Mouse (Mus musculus): ENCODE results near the gene Sh3rf1. TPM values are rescaled to one million over a fixed set of nuclear protein-coding genes. Genes with fewer than 3 reads are reported as not detected.
"Not testable (repeated sequence)": the region's sequence is repeated elsewhere in the genome, so short reads cannot be mapped to it uniquely, and the experiment has no call there.

The Sh3rf1 gene
- polyA plus RNA-seq, 1 experiment from 2014 or later = 28.8 TPM

DNA sequence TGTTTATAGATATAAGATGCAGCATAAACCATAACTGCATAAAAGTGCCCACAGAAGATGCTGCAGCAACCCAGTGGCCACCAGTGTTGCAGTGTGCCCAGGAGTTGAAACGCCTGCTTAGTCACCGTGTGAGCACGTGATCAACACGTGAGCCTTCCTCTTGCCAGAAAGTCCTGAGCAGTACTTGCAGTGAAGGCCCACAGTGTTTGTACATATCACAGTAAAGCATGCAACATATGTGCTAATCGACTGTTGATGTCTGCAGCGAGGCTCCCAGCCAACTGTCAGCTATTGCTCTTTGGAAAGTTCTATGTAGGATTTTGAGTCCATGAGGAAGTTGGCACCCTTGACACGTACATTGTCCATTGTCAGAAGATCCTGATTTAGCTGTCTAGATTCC, 174.1 kb downstream of the Sh3rf1 start:
- WGBS = 94% methylated on average over 7 of the region's 7 CpGs
- Histone ChIP-seq H3K36me3 (ENCODE audit: control insufficient read depth, insufficient read depth, low read length) (no peaks in the 10 kb centered on the region), H3K9ac (ENCODE audit: low read length) (no peak overlapping the region), H3K27me3 (ENCODE audit: control insufficient read depth, insufficient read depth, low read length) (no peaks in the 10 kb centered on the region), H3K27ac (ENCODE audit: low read depth, low read length) (no peak overlapping the region), H3K9me3 (ENCODE audit: control insufficient read depth, low read length) (no peaks in the 10 kb centered on the region), H3K4me2 (ENCODE audit: low read depth, low read length, severe bottlenecking) (no peak overlapping the region), H3K4me3 (ENCODE audit: low read depth, low read length) (no peak overlapping the region), H3K4me1 (replicated peaks; ENCODE audit: control insufficient read depth, insufficient read depth, low read length) (0 out of 2 replicates have a peak, but pooled peaks cover 3% of the 10 kb centered on the region)
- DNase-seq (ENCODE audit: low spot score) (no peak), ATAC-seq (replicated peaks; ENCODE audit: low FRiP score) (no peak)

DNA sequence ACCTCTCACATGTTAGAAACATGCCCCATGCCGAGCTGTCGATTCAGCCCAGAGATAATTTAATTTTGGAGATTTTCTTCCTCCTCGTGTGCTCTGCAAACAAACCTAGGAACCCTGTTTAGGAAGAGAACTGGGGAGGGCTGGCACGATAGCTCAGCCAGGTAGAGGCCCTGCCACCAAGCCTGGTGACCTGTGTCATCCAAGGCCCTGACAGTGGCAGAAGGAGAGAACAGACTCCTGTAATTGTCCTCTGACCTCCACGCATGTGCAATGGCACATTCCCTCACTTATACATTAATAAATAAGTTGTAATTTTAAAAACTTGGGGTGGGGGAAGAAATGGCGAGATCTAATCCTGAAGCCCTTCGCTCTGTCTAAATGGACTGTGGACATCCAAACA, 179.2 kb downstream of the Sh3rf1 start:
- H3K4me2 ChIP-seq (ENCODE audit: low read depth, low read length, severe bottlenecking) = no peak overlapping the region
- H3K27ac ChIP-seq (ENCODE audit: low read depth, low read length) = peak overlapping the region; percentile 70
- no peaks in the 10 kb centered on the region for H3K27me3 ChIP-seq (ENCODE audit: control insufficient read depth, insufficient read depth, low read length)
- DNase-seq (ENCODE audit: low spot score) (no peak), ATAC-seq (replicated peaks; ENCODE audit: low FRiP score) (peak; percentile 11; the same call in 1 of the 2 replicates)
- H3K9me3 ChIP-seq (ENCODE audit: control insufficient read depth, low read length) = no peaks in the 10 kb centered on the region
- peaks cover 11% of the 10 kb centered on the region for H3K4me1 ChIP-seq (replicated peaks; ENCODE audit: control insufficient read depth, insufficient read depth, low read length)
- 61% methylated on average over 7 of the region's 7 CpGs for WGBS
- H3K4me3 ChIP-seq (ENCODE audit: low read depth, low read length) = no peak overlapping the region
- no peaks in the 10 kb centered on the region for H3K36me3 ChIP-seq (ENCODE audit: control insufficient read depth, insufficient read depth, low read length)
- no peak overlapping the region for H3K9ac ChIP-seq (ENCODE audit: low read length)

DNA sequence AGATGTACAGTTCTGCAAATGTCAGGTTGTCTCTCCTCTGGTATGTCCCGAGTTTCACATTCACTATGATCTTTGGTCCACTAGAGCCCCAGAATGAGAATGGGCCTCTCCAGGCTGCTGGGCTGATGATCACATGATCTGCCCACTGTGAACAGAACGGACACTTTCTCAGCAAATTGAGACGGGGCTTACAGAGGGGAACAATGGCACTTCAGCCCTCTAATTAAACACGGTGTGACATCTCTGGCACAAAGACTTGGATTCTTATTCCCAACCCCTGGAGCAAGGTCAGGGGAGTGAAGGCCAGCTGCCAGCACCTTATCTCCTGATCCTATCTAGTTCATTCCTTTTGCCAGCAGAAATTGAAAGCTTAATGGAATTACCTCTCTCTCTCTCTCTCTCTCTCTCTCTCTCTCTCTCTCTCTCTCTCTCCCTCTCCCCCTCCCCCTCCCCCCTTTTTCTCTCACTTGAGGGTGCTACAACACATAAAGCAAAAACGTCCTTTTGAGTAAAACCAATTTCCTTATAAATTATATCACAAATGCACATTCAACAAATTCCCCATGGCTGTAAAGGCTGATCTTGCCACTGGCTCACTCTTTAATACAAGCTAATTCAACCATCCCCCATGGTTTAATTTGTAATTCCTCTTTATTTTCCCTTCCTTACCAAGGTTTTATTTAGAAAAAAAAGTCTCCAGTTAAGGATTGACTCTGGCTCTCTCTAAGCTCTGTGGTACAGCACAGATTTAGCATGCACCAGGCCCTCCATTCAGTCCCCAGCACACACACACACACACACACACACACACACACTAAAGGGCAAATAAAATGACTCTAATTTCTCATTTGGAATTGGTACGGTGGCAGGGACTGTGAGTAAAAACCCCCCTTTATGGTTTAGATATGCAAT, 179.8 kb downstream of the Sh3rf1 start:
- 5% methylated on average over 6 of the region's 6 CpGs for WGBS
- H3K27ac ChIP-seq (ENCODE audit: low read depth, low read length) = peak overlapping the region; percentile 70
- H3K4me2 ChIP-seq (ENCODE audit: low read depth, low read length, severe bottlenecking) = no peak overlapping the region
- DNase-seq (ENCODE audit: low spot score) (peak; percentile 67), ATAC-seq (replicated peaks; ENCODE audit: low FRiP score) (peak; percentile 87)
- no peak overlapping the region for H3K4me3 ChIP-seq (ENCODE audit: low read depth, low read length)
- H3K27me3 ChIP-seq (ENCODE audit: control insufficient read depth, insufficient read depth, low read length) = no peaks in the 10 kb centered on the region
- no peak overlapping the region; the same call in 1 of the 2 replicates for H3K9ac ChIP-seq (ENCODE audit: low read length)
- H3K36me3 ChIP-seq (ENCODE audit: control insufficient read depth, insufficient read depth, low read length) = no peaks in the 10 kb centered on the region
- no peaks in the 10 kb centered on the region for H3K9me3 ChIP-seq (ENCODE audit: control insufficient read depth, low read length)
- H3K4me1 ChIP-seq (replicated peaks; ENCODE audit: control insufficient read depth, insufficient read depth, low read length) = peaks cover 11% of the 10 kb centered on the region

DNA sequence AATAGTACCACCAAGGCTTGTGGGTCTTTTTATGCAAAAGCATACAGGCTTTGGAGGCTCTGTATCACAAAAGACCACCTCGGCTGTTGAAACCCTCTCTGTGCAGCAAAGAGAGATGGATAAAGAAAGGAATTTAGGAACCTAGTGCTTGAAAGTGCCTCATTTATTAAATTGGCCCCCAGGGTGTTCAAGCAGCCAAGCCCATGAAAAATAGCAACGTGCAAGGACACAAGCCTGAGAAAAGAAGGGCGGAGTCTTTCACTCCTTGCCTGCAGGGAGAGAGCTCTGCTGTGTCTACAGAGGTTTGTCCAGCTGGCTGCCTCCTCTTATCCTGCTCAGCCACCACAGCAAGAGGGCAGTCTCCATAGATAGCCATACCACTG, 180.5 kb downstream of the Sh3rf1 start:
- 13% methylated on average over 3 of the region's 3 CpGs for WGBS
- DNase-seq (ENCODE audit: low spot score) = peak; percentile 59

DNA sequence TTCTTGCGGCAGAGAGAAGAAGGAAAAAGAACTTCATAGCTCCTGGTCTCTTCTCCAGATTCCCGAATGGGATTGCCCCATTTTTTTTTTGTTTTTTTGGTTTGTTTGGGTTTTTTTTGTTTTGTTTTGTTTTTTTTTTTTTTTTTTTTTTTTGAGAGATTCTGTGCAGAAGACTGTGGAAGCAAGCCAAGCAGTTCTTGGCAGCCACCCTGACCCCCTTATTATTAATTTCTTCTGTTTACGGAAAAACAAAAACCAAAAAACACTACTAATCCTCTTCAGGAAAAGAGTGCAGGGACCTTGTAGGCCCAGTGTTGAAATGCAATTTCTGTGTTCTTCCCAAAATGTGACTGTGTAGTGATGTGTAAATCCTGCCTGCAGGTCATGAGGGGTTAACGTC, 185.4 kb downstream of the Sh3rf1 start:
- no peak overlapping the region for H3K4me2 ChIP-seq (ENCODE audit: low read depth, low read length, severe bottlenecking)
- no peaks in the 10 kb centered on the region for H3K27me3 ChIP-seq (ENCODE audit: control insufficient read depth, insufficient read depth, low read length)
- H3K4me1 ChIP-seq (replicated peaks; ENCODE audit: control insufficient read depth, insufficient read depth, low read length) = peaks cover 7% of the 10 kb centered on the region
- no peak overlapping the region for H3K4me3 ChIP-seq (ENCODE audit: low read depth, low read length)
- DNase-seq (ENCODE audit: low spot score) (no peak), ATAC-seq (replicated peaks; ENCODE audit: low FRiP score) (no peak)
- H3K9me3 ChIP-seq (ENCODE audit: control insufficient read depth, low read length) = no peaks in the 10 kb centered on the region
- 88% methylated on average over 4 of the region's 4 CpGs for WGBS
- H3K36me3 ChIP-seq (ENCODE audit: control insufficient read depth, insufficient read depth, low read length) = no peaks in the 10 kb centered on the region
- H3K27ac ChIP-seq (ENCODE audit: low read depth, low read length) = no peak overlapping the region
- H3K9ac ChIP-seq (ENCODE audit: low read length) = no peak overlapping the region

More for the DNA sequence above, 180.5 kb downstream of the Sh3rf1 start:
- Histone ChIP-seq H3K36me3 (ENCODE audit: control insufficient read depth, insufficient read depth, low read length) (no peaks in the 10 kb centered on the region), H3K4me2 (ENCODE audit: low read depth, low read length, severe bottlenecking) (no peak overlapping the region), H3K9ac (ENCODE audit: low read length) (peak overlapping the region; percentile 12; the same call in 1 of the 2 replicates), H3K9me3 (ENCODE audit: control insufficient read depth, low read length) (no peaks in the 10 kb centered on the region), H3K4me1 (replicated peaks; ENCODE audit: control insufficient read depth, insufficient read depth, low read length) (peaks cover 11% of the 10 kb centered on the region), H3K27me3 (ENCODE audit: control insufficient read depth, insufficient read depth, low read length) (no peaks in the 10 kb centered on the region), H3K27ac (ENCODE audit: low read depth, low read length) (peak overlapping the region; percentile 70), H3K4me3 (ENCODE audit: low read depth, low read length) (no peak overlapping the region)
- ATAC-seq (replicated peaks; ENCODE audit: low FRiP score) = peak; percentile 83

DNA sequence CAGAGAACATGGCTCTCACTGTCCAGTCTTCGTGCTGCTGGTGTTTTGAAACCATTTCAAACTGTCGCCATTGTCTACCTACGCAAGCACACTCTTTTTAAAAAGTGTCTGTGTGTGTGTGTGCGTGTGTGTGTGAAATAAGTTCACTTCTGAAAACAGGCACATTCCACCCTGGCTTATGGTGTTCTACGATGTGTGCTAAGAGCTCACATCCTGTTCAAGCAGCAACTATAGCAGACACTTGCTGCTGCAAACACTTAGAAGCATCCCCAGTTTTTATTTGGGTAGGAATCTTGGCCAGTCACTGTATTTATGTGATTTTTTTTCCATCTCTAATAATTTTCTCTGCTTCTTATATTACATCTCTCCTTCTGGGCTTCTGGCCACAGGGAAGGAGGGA, 186.0 kb downstream of the Sh3rf1 start:
- not testable (repeated sequence) for ATAC-seq (replicated peaks; ENCODE audit: low FRiP score); H3K9me3 ChIP-seq (ENCODE audit: control insufficient read depth, low read length); H3K4me3 ChIP-seq (ENCODE audit: low read depth, low read length); H3K9ac ChIP-seq (ENCODE audit: low read length); H3K36me3 ChIP-seq (ENCODE audit: control insufficient read depth, insufficient read depth, low read length); H3K4me1 ChIP-seq (replicated peaks; ENCODE audit: control insufficient read depth, insufficient read depth, low read length); H3K4me2 ChIP-seq (ENCODE audit: low read depth, low read length, severe bottlenecking); H3K27ac ChIP-seq (ENCODE audit: low read depth, low read length); DNase-seq (ENCODE audit: low spot score); H3K27me3 ChIP-seq (ENCODE audit: control insufficient read depth, insufficient read depth, low read length)
- 85% methylated on average over 5 of the region's 5 CpGs for WGBS

DNA sequence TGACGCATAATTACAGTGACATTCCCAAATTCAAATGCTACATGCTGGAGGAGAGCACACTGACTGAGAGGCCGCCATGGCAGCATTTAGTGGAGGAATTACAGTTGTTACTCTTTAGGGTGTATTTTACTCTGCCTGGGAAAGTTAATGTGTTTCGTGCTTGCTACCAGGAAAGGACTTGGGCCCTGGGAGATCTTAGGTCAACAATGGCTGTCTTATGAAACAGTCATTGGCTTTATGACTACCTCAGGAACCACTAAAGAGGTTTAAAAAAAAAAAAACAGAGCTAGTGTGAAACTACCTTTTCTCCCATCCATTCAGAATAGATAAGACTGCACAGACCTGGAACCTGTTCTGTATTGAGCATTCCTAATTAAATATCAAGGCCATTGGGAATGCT, 195.8 kb downstream of the Sh3rf1 start:
- DNase-seq (ENCODE audit: low spot score) (no peak), ATAC-seq (replicated peaks; ENCODE audit: low FRiP score) (no peak)
- no peaks in the 10 kb centered on the region for H3K27me3 ChIP-seq (ENCODE audit: control insufficient read depth, insufficient read depth, low read length)
- H3K9me3 ChIP-seq (ENCODE audit: control insufficient read depth, low read length) = no peaks in the 10 kb centered on the region; the same call in 1 of the 2 replicates
- no peak overlapping the region for H3K9ac ChIP-seq (ENCODE audit: low read length)
- H3K27ac ChIP-seq (ENCODE audit: low read depth, low read length) = no peak overlapping the region
- no peak overlapping the region for H3K4me3 ChIP-seq (ENCODE audit: low read depth, low read length)
- no peaks in the 10 kb centered on the region for H3K4me1 ChIP-seq (replicated peaks; ENCODE audit: control insufficient read depth, insufficient read depth, low read length)
- WGBS = 91% methylated on average over 3 of the region's 3 CpGs
- no peak overlapping the region for H3K4me2 ChIP-seq (ENCODE audit: low read depth, low read length, severe bottlenecking)
- no peaks in the 10 kb centered on the region for H3K36me3 ChIP-seq (ENCODE audit: control insufficient read depth, insufficient read depth, low read length)

DNA sequence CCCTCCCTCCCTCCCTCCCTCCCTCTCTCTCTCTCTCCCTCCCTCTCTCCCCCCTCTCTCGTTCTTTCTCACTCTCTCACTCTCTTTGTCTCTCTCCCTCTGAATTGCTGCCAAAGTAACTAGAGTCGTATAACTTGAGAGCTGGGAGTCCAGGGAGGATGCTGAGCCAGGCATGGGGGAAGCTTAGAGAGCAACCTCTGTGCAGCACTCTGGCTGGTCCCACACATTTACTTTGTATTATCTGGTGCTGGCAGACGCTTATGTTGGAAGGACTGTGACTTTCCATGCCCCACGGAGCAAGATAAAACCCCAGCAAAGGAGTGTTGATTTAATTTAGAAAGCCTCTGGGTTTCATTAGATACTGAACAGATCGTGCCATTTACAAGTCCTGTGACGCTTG, 196.5 kb downstream of the Sh3rf1 start:
- ATAC-seq (replicated peaks; ENCODE audit: low FRiP score) (no peak), DNase-seq (ENCODE audit: low spot score) (no peak)
- no peak overlapping the region for H3K9ac ChIP-seq (ENCODE audit: low read length)
- no peaks in the 10 kb centered on the region for H3K27me3 ChIP-seq (ENCODE audit: control insufficient read depth, insufficient read depth, low read length)
- H3K36me3 ChIP-seq (ENCODE audit: control insufficient read depth, insufficient read depth, low read length) = no peaks in the 10 kb centered on the region
- no peak overlapping the region for H3K4me2 ChIP-seq (ENCODE audit: low read depth, low read length, severe bottlenecking)
- no peak overlapping the region for H3K27ac ChIP-seq (ENCODE audit: low read depth, low read length)
- no peak overlapping the region for H3K4me3 ChIP-seq (ENCODE audit: low read depth, low read length)
- no peaks in the 10 kb centered on the region; the same call in 1 of the 2 replicates for H3K9me3 ChIP-seq (ENCODE audit: control insufficient read depth, low read length)
- WGBS = 44% methylated on average over 5 of the region's 6 CpGs
- no peaks in the 10 kb centered on the region for H3K4me1 ChIP-seq (replicated peaks; ENCODE audit: control insufficient read depth, insufficient read depth, low read length)

DNA sequence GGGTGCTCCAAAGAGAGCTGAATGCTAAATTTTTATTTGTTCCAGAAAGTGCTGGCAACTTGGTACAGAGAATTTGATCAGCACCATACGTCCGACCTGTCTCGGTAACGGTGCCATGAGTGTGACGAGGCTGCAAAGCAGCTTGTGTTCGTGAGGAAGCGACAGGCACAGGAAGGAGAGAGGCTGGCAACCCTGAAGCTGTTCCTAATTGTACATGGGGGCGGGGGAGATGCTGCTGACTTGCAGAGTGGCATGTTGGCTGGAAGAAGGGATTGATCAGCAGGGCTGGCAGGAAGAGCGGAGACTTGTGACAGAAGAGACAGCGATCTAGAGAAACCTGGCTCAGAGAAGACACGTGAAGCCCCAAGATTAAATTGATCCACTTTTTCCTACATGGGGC, 197.9 kb downstream of the Sh3rf1 start:
- Histone ChIP-seq H3K27me3 (ENCODE audit: control insufficient read depth, insufficient read depth, low read length) (no peaks in the 10 kb centered on the region), H3K4me2 (ENCODE audit: low read depth, low read length, severe bottlenecking) (no peak overlapping the region), H3K4me3 (ENCODE audit: low read depth, low read length) (no peak overlapping the region), H3K36me3 (ENCODE audit: control insufficient read depth, insufficient read depth, low read length) (no peaks in the 10 kb centered on the region), H3K27ac (ENCODE audit: low read depth, low read length) (no peak overlapping the region), H3K9ac (ENCODE audit: low read length) (no peak overlapping the region), H3K4me1 (replicated peaks; ENCODE audit: control insufficient read depth, insufficient read depth, low read length) (no peaks in the 10 kb centered on the region), H3K9me3 (ENCODE audit: control insufficient read depth, low read length) (no peaks in the 10 kb centered on the region; the same call in 1 of the 2 replicates)
- ATAC-seq (replicated peaks; ENCODE audit: low FRiP score) = no peak
- DNase-seq (ENCODE audit: low spot score) = no peak
- WGBS = 79% methylated on average over 11 of the region's 11 CpGs
